Mouse (Mus musculus): ENCODE measurements around the gene Crispld2.

Crispld2 gene

GRCm38 (mm10) chr8:120036111-120036510 is 43.9 kb downstream of the Crispld2 start:
- in situ Hi-C loops (cut with MseI, MboI): no loop called here

GRCm38 (mm10) chr8:120036578-120036977 is 44.3 kb downstream of the Crispld2 start:
- in situ Hi-C loops (cut with MseI, MboI): no loop called here

- in situ Hi-C loops (cut with MseI, MboI): no loop called here
Observed at GRCm38 (mm10) chr8:120037199-120037598, 45.0 kb downstream of the Crispld2 start.

- in situ Hi-C loops (cut with MseI, MboI): no loop called here
Observed at GRCm38 (mm10) chr8:120037611-120038010, 45.4 kb downstream of the Crispld2 start.

- in situ Hi-C loops (cut with MseI, MboI): no loop called here
Observed at GRCm38 (mm10) chr8:120038741-120039140, 46.5 kb downstream of the Crispld2 start.

- in situ Hi-C loops (cut with MseI, MboI): no loop called here
Observed at GRCm38 (mm10) chr8:120039313-120039919, 47.2 kb downstream of the Crispld2 start.

- in situ Hi-C loops (cut with MseI, MboI): no loop called here
Observed at GRCm38 (mm10) chr8:120040861-120041260, 48.6 kb downstream of the Crispld2 start.

- in situ Hi-C loops (cut with MseI, MboI): no loop called here
Observed at GRCm38 (mm10) chr8:120042542-120043312, 50.5 kb downstream of the Crispld2 start.

GRCm38 (mm10) chr8:120044907-120045306 is 52.7 kb downstream of the Crispld2 start:
- in situ Hi-C loops (cut with MseI, MboI): no loop called here

GRCm38 (mm10) chr8:120045471-120045870 is 53.2 kb downstream of the Crispld2 start:
- in situ Hi-C loops (cut with MseI, MboI): no loop called here

- in situ Hi-C loops (cut with MseI, MboI): no loop called here
Observed at GRCm38 (mm10) chr8:120046258-120047020, 54.2 kb downstream of the Crispld2 start.

GRCm38 (mm10) chr8:120049949-120050348 is 57.7 kb downstream of the Crispld2 start:
- in situ Hi-C loops (cut with MseI, MboI): no loop called here

GRCm38 (mm10) chr8:120050376-120050775 is 58.1 kb downstream of the Crispld2 start:
- in situ Hi-C loops (cut with MseI, MboI): no loop called here

GRCm38 (mm10) chr8:120051006-120051405 is 58.8 kb downstream of the Crispld2 start:
- in situ Hi-C loops (cut with MseI, MboI): no loop called here

- in situ Hi-C loops (cut with MseI, MboI): no loop called here
Observed at GRCm38 (mm10) chr8:120051908-120052307, 59.7 kb downstream of the Crispld2 start.

- in situ Hi-C loops (cut with MseI, MboI): no loop called here
Observed at GRCm38 (mm10) chr8:120052318-120052717, 60.1 kb downstream of the Crispld2 start.

GRCm38 (mm10) chr8:120054833-120055232 is 62.6 kb downstream of the Crispld2 start:
- in situ Hi-C loops (cut with MseI, MboI): no loop called here

- in situ Hi-C loops (cut with MseI, MboI): no loop called here
Observed at GRCm38 (mm10) chr8:120057078-120057477, 64.8 kb downstream of the Crispld2 start.

- in situ Hi-C loops (cut with MseI, MboI): no loop called here
Observed at GRCm38 (mm10) chr8:120062742-120063141, 70.5 kb downstream of the Crispld2 start.

- in situ Hi-C loops (cut with MseI, MboI): no loop called here
Observed at GRCm38 (mm10) chr8:120063326-120063725, 71.1 kb downstream of the Crispld2 start.

GRCm38 (mm10) chr8:120065611-120066010 is 73.4 kb downstream of the Crispld2 start:
- in situ Hi-C loops (cut with MseI, MboI): no loop called here

GRCm38 (mm10) chr8:120066226-120066625 is 74.0 kb downstream of the Crispld2 start:
- in situ Hi-C loops (cut with MseI, MboI): no loop called here

All from mouse trophoblast stem cell (cell line).